Mouse (Mus musculus) B cell, adult 2 months (primary cell): ENCODE measurements around the gene Tram2.

Experiments
- DNase-seq, 2 experiments: peaks; one replicate each; pipeline ENCODE4 v3.0.0; 2022

Gene Tram2

DNA sequence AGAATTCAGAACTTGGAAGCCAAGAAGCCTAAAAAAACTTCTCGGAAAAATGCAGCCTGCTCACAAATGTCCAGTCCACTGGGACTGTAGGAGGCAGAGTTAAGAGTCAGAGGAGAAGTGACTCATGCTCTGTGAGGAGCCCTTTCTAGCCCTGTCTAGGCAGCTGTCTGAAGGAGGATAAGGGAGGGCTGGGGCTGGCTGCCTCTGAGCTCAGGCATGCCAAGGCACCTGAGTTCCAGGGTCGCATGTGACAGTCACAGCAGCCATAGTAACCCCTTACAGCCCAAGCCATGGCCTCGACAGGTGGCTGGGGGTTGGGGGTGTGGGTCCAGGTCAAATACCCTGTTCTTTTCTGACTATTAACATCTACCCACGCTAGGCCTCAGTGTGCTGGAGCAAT, 70.1 kb downstream of the Tram2 start:
- DNase-seq = no peak

DNA sequence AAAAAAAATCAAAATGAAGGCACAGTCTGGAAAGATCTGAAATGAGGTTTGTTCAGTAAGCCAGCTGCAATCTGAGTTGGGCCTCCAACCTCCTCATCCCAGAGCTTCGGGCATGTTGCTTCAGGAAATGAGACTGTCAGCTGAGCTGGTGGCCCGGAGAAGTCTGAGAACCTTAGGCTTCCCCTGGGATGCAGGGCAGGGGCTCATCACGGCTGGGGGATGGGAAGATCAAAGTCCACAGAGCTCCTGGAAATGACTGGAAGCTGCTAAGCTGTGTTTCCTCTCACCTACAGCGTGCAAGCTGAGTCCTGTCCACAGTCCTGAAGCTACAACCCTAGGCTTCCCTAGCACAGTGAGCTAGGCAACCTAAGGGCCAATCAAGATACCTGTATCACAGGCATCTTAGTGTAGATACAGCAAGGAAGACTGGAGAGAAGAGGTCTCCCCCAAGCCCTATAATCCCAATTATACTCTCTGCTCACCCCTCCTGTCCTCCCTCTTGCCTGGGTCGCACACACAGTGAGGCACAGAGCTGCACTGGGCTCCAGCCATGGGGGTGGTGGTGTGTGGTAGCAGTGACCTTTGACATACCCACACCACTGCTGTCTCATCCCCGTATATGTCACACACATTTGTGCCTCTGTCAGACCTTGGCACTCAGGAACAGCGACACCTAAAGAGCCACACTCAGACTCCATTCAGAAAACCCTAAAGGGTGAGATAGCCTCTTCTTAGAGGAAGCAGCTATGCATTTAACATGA, 70.9 kb downstream of the Tram2 start:
- no peak for DNase-seq

DNA sequence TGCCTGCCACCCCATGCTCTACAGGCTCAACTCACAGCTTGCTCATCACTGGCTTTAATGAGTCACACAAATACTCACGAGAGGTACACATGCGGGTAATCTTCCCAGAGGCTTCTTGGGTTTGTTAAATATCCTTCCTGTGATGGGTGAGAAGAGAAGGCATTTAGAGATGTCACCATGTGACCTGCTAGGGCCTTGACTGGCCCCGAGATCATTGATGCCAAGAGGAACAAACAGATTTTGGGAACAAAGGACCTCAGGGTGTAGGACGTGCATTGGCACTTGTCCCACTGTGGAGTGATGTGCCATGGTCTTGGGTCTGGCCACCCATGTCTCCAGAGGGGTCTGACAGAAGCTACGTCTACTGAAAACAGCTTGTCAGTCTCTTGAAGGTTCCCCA, 72.3 kb downstream of the Tram2 start:
- no peak for DNase-seq

DNA sequence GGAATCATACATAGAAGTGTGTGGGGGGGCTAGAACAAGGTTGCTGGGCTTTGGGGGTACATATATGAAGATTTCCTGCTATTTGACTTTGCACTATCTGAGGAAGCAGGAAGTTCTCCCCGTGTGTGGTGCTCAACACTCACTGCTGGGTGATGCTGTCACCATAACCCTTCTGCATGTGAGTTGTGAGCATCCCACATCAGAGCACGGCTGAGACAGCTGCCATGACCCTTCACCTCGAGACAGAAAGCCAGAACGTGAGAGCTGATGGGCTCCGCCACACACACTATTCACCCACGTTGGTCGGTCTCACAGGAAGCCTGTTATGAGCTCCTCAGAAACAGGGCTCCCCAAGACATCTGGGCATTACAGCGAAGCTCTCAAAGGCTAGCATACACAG, 74.4 kb downstream of the Tram2 start:
- no peak for DNase-seq

DNA sequence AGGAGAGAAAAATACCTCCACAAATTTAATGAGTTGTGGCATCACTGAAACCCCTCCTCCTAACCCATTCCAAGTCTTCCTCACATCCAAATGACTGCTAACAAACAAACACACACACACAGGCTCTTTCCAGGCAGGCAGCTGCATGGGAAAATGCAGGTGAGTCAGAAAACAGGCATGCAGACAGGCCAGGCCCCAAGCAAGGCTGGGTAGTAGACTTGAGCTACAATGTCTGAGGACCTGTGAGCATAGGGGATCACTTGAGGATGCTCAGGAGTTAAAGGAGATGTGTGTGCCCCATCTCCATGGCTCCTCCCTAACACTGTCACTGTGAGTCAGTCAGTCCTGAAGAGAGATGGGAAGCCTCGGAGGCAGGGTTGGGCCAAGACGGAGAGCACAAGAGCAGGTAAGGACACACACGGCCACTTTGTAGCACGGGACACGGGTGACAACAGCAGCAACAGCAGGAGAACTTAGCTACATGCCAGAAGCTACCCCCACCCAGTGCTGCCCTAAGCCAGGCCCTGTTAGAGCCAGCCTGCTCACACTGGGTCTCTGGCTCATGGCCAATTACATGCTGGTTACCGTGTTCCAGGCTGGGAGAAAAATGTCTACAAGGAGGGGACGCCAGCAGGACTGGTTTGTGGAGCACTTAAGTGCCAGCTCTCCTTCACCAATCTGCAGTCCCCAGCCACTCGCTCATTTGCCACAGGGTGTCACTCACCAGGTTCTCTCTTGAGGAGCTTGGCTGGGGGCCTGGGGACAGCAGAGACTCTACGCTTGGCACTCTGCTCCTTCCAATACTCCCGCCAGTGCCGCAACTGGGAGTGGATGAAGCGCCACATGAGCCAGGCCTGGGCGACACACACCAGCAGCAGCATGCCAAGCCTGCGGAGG, 76.5 kb downstream of the Tram2 start:
- no peak for DNase-seq

DNA sequence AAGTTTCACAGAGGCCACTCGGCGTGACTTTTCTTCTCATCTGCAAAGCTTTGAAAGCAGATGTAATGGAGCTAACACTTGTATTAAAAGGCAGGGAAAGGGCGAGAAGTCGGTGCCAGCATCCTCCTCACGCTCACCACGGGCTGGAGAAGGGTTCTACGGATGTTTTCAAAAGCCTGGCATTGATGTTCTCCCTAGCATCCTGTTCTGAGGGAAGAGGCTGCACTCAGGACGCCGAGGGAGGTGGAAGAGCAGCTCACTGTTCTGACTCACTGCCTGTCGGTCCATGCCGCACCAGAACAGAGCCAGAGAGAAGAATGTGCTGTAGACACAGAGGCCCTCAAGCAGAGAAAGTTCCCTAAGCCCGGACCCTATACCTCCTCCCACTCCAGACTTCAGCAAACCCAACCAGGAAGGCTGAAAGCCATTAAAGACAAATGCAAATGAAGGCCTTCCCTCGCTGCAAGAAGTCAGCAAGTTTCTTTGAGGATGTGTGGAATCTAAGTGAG, 81.1 kb downstream of the Tram2 start:
- no peak for DNase-seq

DNA sequence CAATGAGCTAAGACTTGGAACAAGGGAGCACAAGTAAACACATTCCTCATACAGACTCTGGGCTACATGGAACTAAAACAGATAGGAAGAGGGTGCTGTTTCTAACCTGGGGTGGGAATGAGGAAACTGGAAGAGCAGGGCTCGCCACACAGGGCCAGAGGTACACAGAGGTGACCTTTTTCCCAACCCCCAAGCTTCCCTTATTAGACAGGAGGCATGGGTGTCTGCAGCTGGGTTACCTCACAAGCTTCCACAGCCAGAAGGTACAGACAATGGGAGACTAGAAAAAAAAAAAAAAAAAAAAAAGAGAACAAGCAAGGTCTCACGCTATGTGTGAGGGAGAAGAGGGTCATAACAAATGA, 81.7 kb downstream of the Tram2 start:
- no peak for DNase-seq

DNA sequence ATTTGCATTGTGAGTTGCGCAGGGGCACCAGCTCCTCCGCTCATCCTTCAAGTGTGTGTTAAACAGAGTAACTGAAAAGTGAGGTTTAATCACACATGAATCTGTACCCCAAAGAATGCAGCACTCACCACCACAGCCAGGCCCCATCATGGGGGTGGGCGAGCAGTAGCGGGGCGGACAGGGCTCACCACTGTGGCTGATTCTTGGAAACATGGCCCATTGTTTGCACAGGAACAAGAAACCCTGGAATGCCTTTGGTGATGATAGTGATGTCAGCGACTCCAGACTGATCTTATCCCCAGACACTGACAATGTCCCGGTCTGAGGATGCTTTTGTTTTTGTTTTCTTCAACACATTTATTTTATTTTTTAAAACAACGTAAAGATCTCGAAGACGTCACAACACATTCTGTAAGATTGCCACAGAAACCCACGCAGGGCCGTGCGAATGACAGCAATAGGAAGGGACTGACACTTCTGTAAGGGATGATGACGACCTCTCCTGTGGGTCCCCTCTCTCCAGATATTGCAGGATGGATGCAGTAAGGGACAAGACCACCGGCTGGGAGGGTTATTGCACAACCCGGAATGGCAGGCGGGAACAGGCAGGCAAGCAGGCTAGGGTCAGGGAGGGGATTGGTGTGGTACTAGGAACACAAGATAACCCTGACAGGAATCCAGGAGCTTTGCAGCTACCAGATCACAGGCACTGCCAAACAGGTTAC, 82.3 kb downstream of the Tram2 start:
- DNase-seq = no peak

DNA sequence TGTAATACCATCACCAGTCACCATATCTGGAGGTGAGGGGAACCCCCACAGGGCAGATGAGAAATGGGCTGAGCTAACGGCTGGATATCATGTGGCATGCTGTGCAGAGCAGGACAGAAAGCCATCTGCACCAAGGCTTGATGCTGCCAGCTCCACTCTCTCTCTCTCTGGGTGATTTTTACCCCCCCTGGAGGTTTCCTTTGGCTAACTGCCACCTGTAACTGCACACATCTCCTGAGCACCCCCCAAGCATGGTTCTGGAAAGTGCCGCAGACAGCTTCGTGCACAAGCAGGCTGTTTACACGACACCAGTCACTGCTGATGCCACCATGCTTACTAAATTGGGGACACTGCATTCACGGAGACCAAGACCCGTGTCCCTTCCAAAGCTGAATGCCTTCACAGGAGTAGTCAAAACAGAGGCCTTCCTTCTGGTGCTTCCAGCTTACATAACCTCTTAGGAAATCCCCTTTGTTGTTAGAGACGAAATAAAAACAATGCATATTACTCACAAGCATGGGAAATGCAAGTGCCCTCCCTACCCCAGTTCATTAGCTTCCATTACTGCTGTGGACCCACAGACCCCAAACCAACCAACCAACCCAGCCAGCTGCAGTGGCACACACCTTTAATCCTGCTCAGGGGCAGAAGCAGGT, 83.6 kb downstream of the Tram2 start:
- DNase-seq = no peak

DNA sequence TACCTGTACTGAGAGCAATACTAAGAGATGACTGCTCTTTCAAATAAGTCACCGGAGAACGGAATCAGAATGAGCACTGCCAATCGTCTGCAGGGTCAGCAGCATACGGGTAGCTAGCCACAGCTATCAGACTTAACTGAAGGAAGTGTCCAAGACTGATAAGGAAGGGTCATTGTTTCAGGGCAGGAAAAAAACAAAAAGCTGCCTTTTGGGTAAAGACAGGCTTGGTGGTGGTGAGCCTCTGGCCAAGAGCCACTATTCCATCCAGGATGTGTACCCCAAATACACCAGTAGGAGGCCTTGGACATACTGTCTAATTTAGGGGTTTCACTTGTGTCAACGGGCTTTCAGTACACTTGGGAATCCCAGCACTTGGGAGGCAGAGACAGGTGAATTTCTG, 84.7 kb downstream of the Tram2 start:
- no peak for DNase-seq

DNA sequence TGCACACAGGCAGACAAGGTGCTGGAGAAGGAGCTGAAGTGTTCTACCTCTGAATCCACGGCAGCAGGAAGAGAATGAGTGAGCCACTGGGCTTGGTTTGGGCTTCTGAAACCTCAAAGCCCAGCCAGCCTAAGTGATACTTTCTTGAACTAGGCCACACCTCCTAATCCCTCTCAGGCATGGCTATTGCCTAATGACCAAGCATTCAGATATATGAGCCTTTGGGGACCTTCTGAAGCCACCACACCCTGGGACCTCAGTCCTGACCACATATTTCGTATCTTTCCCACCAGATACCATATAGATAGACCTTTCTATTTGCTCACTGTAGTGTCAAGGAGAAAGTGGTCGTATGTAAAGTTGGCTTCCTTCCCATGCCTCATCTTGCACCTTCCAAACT, 85.3 kb downstream of the Tram2 start:
- DNase-seq = no peak

DNA sequence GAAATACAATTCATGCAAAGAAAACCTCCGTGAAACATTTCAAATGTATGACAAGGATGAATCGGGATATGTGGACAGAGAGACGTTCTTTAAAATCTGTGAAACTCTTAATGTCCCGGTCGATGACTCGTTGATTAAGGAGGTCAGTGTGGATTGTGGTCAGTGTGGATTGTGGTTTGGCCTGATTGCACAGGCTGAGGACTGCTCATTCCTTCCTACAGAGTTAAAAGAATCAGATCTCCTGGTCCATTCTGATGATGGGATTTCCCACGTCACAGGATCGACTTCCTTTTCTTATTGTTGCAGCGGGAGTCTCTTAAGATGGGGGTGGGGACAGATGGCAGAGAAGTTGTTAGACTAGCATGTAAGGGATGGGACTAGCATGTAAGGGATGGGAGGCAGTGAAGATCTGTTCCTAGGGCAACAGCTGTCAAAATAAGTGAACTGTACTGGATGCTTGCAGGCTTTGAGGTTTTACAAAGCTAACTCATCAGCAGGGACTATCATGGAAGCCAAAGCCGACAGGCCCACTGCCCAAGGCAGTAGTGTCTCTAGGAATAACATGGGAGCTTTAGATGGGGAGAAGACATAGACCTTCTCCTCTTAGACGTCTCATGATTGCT, 89.5 kb downstream of the Tram2 start:
- no peak for DNase-seq

DNA sequence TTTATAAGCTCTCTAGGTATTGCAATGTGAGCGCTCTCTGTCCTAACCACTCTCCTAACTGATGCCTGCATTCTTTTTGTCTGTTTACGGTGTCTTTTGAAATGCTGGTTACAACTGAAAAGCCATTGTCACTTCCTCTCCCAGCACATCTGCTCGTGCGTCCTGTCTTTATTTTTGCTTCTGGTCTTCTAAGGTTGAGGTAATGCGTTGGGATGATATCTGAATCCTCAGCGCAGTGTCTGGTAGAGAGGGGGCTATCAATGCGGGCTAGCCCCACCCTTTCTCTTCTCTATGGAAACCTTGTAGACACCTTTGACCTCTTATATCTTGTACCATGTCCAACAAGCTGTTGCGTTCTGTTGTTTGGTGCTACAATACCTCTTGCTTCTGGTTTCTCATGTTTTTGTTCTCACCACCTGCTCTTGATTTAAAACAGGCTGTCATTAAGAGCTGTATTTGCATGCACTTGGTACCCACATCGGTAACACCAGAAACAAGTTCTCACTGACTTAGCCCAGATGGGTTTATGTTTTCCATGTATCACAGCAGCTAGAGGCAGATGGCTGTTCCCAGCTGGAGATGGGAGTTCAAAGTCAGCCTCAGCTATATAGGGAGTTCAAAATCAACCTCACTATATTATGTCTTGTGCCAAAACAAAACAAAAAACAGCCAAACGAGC, 92.5 kb downstream of the Tram2 start:
- DNase-seq = peak in 1 of 2 experiments; percentile 10

DNA sequence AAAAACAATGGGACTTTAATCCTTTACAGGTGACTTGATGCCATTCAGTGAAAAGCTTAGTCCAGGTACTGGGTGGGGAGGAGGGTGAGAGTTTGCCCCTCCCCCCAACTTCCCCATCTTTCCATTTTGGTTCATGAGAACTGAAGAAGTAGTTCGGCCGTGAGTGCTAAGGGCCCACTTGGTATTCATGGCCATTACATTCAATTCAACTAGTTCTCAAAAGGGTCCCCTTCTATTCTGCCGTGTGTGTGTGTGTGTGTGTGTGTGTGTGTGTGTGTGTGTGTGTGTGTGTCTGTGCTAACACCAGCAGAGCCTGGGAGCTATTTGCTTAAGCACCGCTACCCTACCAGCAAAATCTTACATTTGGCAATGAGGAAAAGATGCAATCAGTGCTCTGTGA, 94.4 kb downstream of the Tram2 start:
- DNase-seq = no peak

DNA sequence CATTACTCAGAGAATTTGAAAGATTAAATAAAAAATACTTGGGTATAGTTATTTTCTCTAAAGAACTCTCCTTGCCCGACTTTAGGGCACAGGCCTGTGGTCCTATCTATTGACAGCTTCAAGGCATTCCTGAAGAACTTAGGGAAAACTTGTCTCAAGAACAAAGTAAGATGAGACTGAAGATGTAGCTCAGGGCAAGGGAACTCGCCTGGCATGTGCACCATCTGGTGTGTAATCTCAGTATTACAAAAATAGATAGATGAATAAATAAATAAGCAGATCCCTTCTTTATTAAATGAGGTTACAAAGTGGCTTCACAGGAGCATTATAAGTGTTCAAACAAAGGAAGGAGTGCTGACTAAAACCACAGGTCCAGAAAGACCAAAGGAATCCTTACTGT, 94.9 kb downstream of the Tram2 start:
- no peak for DNase-seq

DNA sequence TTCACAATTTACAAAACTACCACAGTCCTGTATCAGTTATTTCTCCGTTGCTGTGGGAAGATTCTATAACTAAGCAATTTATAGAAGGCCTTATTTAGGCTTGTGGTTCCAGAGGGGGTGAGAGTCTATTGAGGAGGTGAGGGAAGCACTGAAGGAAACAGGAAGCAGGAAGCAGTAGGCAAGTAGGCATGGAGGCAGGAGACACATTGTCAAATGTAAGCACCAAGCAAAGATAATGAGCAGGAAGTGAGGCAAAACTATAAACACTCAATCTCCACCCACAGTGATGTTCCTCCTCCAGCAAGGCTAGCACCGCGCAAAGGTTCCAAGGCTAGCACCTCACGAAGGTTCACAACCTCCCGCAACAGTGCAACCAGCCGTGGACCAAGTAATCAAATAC, 97.3 kb downstream of the Tram2 start:
- no peak for DNase-seq

DNA sequence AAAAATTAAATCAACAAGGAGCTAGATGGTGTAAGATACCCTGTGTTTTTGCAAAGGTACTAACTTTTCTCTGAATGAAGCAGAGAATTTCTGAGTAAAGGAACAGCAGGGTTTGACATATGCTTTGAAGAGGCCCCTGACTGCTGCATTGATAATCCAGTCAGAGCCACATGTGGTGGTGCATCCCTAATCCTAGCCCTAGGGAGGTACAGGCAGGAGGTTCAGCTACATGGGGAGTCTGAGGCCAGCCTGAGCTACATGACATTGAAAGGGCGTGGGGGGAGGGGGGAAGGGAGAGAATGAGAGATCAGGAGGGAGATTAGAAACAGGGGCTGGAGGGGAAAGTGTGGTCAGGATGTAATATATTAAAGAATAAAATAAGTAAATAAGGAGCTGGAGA, 98.5 kb downstream of the Tram2 start:
- DNase-seq = no peak

DNA sequence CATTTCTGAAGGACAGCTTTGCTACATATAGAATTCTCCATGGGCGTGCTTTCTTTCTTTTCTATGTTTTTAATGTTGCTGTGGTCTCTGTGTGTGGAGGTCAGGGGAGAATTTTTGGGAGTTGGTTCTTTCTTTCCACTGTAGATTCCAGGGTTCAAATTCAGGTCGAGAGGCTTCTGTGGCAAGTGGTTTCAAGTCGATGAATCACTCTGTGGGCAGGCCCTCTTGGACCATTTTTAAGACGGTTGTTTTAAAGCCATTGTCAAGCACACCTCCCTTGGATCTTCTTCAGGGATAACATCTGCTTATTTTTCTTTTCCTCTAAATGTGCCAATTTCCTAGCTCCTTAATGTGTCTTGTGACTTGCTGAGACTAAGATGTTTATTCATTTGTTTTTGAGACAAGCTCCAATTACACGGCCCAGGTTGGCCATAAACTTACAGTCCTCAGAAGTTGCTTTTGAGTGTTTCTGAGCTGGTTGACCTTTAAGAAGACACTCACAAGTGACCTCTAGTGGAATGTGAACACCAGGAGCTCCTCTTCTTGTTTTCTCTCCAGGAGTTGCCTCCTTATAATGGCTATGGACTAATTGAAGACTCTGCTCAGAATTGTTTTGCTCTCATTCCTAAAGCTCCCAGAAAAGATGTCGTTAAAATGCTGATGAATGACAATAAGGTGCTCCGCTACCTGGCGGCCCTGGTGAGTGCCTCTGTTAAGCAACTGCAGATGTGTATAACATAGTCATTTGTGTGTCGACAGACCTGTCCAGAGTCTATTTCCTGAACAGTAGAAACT, 104.5 kb downstream of the Tram2 start:
- no peak for DNase-seq

DNA sequence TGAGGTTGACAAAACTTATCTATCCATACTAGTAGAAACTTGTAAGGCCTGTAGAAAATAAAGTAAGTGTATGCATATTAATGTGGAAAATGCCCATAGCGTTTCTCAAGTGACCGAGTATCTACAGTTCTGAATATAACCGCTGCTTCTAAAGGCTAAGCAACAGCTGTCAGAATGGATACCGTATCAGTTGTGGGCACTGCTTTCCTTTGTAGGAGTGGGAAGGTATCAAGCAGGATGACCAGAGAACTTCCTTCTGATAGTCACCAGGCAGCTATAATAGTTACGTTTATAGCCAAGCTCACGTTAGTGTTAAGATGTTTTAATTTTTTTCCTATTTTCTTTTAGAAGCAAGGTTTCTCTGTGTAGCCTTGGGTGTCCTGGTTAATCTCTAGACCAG, 105.6 kb downstream of the Tram2 start:
- DNase-seq = no peak

DNA sequence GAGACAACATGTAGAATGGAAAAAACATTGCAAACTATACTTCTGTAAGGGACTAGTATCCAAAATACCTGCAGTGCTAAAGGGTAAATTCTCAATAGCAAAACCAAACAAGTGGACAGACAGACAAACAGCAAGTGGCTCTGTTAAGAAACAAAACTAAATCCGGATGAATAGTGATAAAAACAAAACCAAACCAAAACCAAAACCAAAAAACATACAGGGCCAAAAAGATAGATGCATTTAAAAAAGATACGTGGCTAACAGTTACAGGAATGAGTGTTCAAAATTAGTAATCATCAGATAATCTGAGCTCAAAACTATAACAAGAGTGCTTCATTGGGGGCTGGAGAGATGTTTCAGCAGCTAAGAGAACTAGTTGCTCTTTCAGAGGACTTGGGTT, 109.4 kb downstream of the Tram2 start:
- DNase-seq = no peak

DNA sequence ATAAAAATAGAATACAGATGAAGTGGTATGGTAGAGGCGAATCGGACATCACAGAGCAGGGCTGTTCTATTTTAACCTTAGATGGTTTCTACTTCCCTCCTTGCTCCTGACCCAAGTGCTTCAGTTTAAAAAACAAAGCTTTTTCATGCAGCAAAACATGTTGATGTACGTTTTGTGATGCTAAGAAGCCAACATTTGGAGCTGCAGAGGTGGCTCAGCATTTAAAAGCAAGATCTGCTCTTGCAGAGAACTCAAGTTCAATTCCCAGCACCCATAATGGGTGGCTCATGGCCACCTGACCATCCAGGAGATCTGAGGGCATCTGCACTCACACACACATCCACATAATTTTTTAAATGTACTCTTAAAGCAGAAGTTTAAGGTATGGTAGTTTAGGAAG, 124.2 kb downstream of the Tram2 start:
- DNase-seq = no peak
